Mouse (Mus musculus) erythroid progenitor cell, adult 5-6 weeks (primary cell): ENCODE results near the gene C5ar2. TPM values are rescaled to one million over a fixed set of nuclear protein-coding genes. Genes with fewer than 3 reads are reported as not detected.
A peak's percentile ranks its signal among the peaks of the same experiment; 100 is the strongest.

Source experiments
- ATAC-seq: replicated peaks from 2 replicates; pipeline ENCODE4 v1.8.0; 2016; ENCODE audit warnings: moderate number of reproducible peaks, mild to moderate bottlenecking, moderate TSS enrichment, inconsistent platforms; ENCODE audit not compliant: poor library complexity, low FRiP score, severe bottlenecking
- total RNA-seq, 2 experiments: library from RNA; stranded (forward) in 1 of 2; stranded (reverse) in 1 of 2; fragments of 150-400 nt in 1 of 2; fragments of 186-747, 209-891 nt in 1 of 2; gene quantifications; 2 replicates each; pipeline versions ENCODE4 v1.2.3 to v1.2.4; 2015 to 2017; ENCODE audit warnings: low replicate concordance in 2 of 2

Gene C5ar2
- total RNA-seq, 2 experiments from 2014 or later = 3.3 to 8.4 TPM

- no peak for ATAC-seq
These were observed 39.2 kb downstream of the C5ar2 start for GRCm38 (mm10) chr7:16204791-16205190.

GRCm38 (mm10) chr7:16203505-16203903 is 40.5 kb downstream of the C5ar2 start:
- ATAC-seq = no peak

GRCm38 (mm10) chr7:16202756-16203504 is 41.0 kb downstream of the C5ar2 start:
- ATAC-seq = no peak

GRCm38 (mm10) chr7:16201136-16201535 is 42.8 kb downstream of the C5ar2 start:
- ATAC-seq = no peak

GRCm38 (mm10) chr7:16198540-16198939 is 45.4 kb downstream of the C5ar2 start:
- no peak for ATAC-seq

GRCm38 (mm10) chr7:16197166-16197565 is 46.8 kb downstream of the C5ar2 start:
- ATAC-seq = no peak

- ATAC-seq = no peak
These were observed 47.3 kb downstream of the C5ar2 start for GRCm38 (mm10) chr7:16196616-16197015.

GRCm38 (mm10) chr7:16193702-16194101 is 50.3 kb downstream of the C5ar2 start:
- ATAC-seq = no peak

GRCm38 (mm10) chr7:16192315-16192714 is 51.6 kb downstream of the C5ar2 start:
- peak; percentile 64; the same call in 1 of the 2 replicates for ATAC-seq

- no peak for ATAC-seq
These were observed 56.5 kb downstream of the C5ar2 start for GRCm38 (mm10) chr7:16187494-16187893.

Other genes with a start within 250 kb of the C5ar2 start
- 5.4 and 16.6 TPM in 2 replicates for gene Bicra, start 196.2 kb downstream of the C5ar2 start, total RNA-seq (2015; ENCODE audit: low replicate concordance)
- 1.9 and 2.0 TPM in 2 replicates for gene Bicra, start 196.2 kb downstream of the C5ar2 start, total RNA-seq (2017; ENCODE audit: low replicate concordance)
- not detected in 2 replicates for gene Zfp541, start 182.3 kb downstream of the C5ar2 start, total RNA-seq (2015; ENCODE audit: low replicate concordance)
- gene Zfp541, start 182.3 kb downstream of the C5ar2 start, total RNA-seq (2017; ENCODE audit: low replicate concordance) = not detected in 2 replicates
- gene Napa, start 145.7 kb downstream of the C5ar2 start, total RNA-seq (2015; ENCODE audit: low replicate concordance) = 282 and 315 TPM in 2 replicates
- 141 and 162 TPM in 2 replicates for gene Napa, start 145.7 kb downstream of the C5ar2 start, total RNA-seq (2017; ENCODE audit: low replicate concordance)
- gene Kptn, start 124.3 kb downstream of the C5ar2 start, total RNA-seq (2015; ENCODE audit: low replicate concordance) = 2.9 and 8.6 TPM in 2 replicates
- 2.2 and 5.2 TPM in 2 replicates for gene Kptn, start 124.3 kb downstream of the C5ar2 start, total RNA-seq (2017; ENCODE audit: low replicate concordance)
- not detected in 2 replicates for gene Slc8a2, start 114.3 kb downstream of the C5ar2 start, total RNA-seq (2015; ENCODE audit: low replicate concordance)
- gene Slc8a2, start 114.3 kb downstream of the C5ar2 start, total RNA-seq (2017; ENCODE audit: low replicate concordance) = 0.26 TPM in 1 of 2 replicates, not detected in the other
- gene Meis3, start 69.1 kb downstream of the C5ar2 start, total RNA-seq (2015; ENCODE audit: low replicate concordance) = 1.3 TPM in 1 of 2 replicates, not detected in the other
- gene Meis3, start 69.1 kb downstream of the C5ar2 start, total RNA-seq (2017; ENCODE audit: low replicate concordance) = not detected in 2 replicates
- gene Dhx34, start 22.1 kb downstream of the C5ar2 start, total RNA-seq (2015; ENCODE audit: low replicate concordance) = 2.5 and 2.9 TPM in 2 replicates
- 0.76 and 4.6 TPM in 2 replicates for gene Dhx34, start 22.1 kb downstream of the C5ar2 start, total RNA-seq (2017; ENCODE audit: low replicate concordance)
- 5.4 and 8.0 TPM in 2 replicates for gene C5ar1, start 15.4 kb upstream of the C5ar2 start, total RNA-seq (2015; ENCODE audit: low replicate concordance)
- gene C5ar1, start 15.4 kb upstream of the C5ar2 start, total RNA-seq (2017; ENCODE audit: low replicate concordance) = 2.3 and 5.0 TPM in 2 replicates
- 6.8 and 9.6 TPM in 2 replicates for gene Inafm1, start 29.5 kb upstream of the C5ar2 start, total RNA-seq (2015; ENCODE audit: low replicate concordance)
- gene Inafm1, start 29.5 kb upstream of the C5ar2 start, total RNA-seq (2017; ENCODE audit: low replicate concordance) = 16.3 and 19.3 TPM in 2 replicates
- gene Ccdc9, start 42.6 kb upstream of the C5ar2 start, total RNA-seq (2015; ENCODE audit: low replicate concordance) = 15.1 and 25.6 TPM in 2 replicates
- 27.7 and 39.5 TPM in 2 replicates for gene Ccdc9, start 42.6 kb upstream of the C5ar2 start, total RNA-seq (2017; ENCODE audit: low replicate concordance)
- 0.42 and 3.2 TPM in 2 replicates for gene Bbc3, start 64.2 kb upstream of the C5ar2 start, total RNA-seq (2015; ENCODE audit: low replicate concordance)
- gene Bbc3, start 64.2 kb upstream of the C5ar2 start, total RNA-seq (2017; ENCODE audit: low replicate concordance) = 0.76 and 2.6 TPM in 2 replicates
- 36.5 and 43.6 TPM in 2 replicates for gene Sae1, start 143.7 kb upstream of the C5ar2 start, total RNA-seq (2015; ENCODE audit: low replicate concordance)
- gene Sae1, start 143.7 kb upstream of the C5ar2 start, total RNA-seq (2017; ENCODE audit: low replicate concordance) = 113 and 196 TPM in 2 replicates
- gene Zc3h4, start 156.8 kb upstream of the C5ar2 start, total RNA-seq (2015; ENCODE audit: low replicate concordance) = 43.6 and 44.0 TPM in 2 replicates
- gene Zc3h4, start 156.8 kb upstream of the C5ar2 start, total RNA-seq (2017; ENCODE audit: low replicate concordance) = 89.2 and 100.0 TPM in 2 replicates
- 6.8 and 8.0 TPM in 2 replicates for gene Tmem160, start 208.6 kb upstream of the C5ar2 start, total RNA-seq (2015; ENCODE audit: low replicate concordance)
- 1.9 and 5.9 TPM in 2 replicates for gene Tmem160, start 208.6 kb upstream of the C5ar2 start, total RNA-seq (2017; ENCODE audit: low replicate concordance)
- gene Npas1, start 233.6 kb upstream of the C5ar2 start, total RNA-seq (2015; ENCODE audit: low replicate concordance) = not detected in 2 replicates
- gene Npas1, start 233.6 kb upstream of the C5ar2 start, total RNA-seq (2017; ENCODE audit: low replicate concordance) = not detected in 2 replicates